Mouse (Mus musculus): ENCODE measurements at regions not wholly inside any gene's neighbourhood (a gene's known extent, or its start where the extent isn't known, plus 50 kb on each side); places are given as distances from the start of the nearest gene placed in this dataset.

- Histone ChIP-seq H3K9ac (replicated peaks) (no peak overlapping the region), H3K27me3 (no peaks in the 10 kb centered on the region), H3K27ac (replicated peaks) (no peak overlapping the region), H3K9me3 (peaks cover 5% of the 10 kb centered on the region; the same call in 1 of the 2 replicates), H3K36me3 (no peaks in the 10 kb centered on the region), H3K4me1 (no peaks in the 10 kb centered on the region), H3K4me3 (no peak overlapping the region), H3K4me2 (replicated peaks) (no peak overlapping the region)
- 80% methylated on average over 2 of the region's 2 CpGs for WGBS
- no peak for ATAC-seq (replicated peaks)
These were observed 63.5 kb upstream of the Sox9 start for GRCm38 (mm10) chr11:112718547-112718946.

- no peaks in the 10 kb centered on the region for H3K27me3 ChIP-seq
- WGBS = 91% methylated on average over 4 of the region's 4 CpGs
- ATAC-seq (replicated peaks) = no peak
These were observed 61.4 kb upstream of the Sox9 start for GRCm38 (mm10) chr11:112720652-112721051.

GRCm38 (mm10) chr11:112722936-112723335 lies 59.1 kb upstream of the Sox9 start:
- WGBS = 82% methylated on average over 4 of the region's 4 CpGs
- Histone ChIP-seq H3K4me2 (replicated peaks) (no peak overlapping the region), H3K9ac (replicated peaks) (no peak overlapping the region), H3K9me3 (peaks cover 4% of the 10 kb centered on the region; the same call in 1 of the 2 replicates), H3K36me3 (no peaks in the 10 kb centered on the region), H3K27ac (replicated peaks) (no peak overlapping the region), H3K4me3 (no peak overlapping the region), H3K4me1 (no peaks in the 10 kb centered on the region), H3K27me3 (no peaks in the 10 kb centered on the region)
- ATAC-seq (replicated peaks) = no peak

More at GRCm38 (mm10) chr11:112720652-112721051, 61.4 kb upstream of the Sox9 start:
- Histone ChIP-seq H3K4me2 (replicated peaks) (no peak overlapping the region), H3K9ac (replicated peaks) (no peak overlapping the region), H3K27ac (replicated peaks) (no peak overlapping the region), H3K4me1 (no peaks in the 10 kb centered on the region), H3K9me3 (peaks cover 5% of the 10 kb centered on the region; the same call in 1 of the 2 replicates), H3K4me3 (no peak overlapping the region), H3K36me3 (no peaks in the 10 kb centered on the region)

- no peaks in the 10 kb centered on the region; the same call in 1 of the 2 replicates for H3K4me1 ChIP-seq
- no peak overlapping the region for H3K9ac ChIP-seq (replicated peaks)
- H3K27me3 ChIP-seq = no peaks in the 10 kb centered on the region
- H3K36me3 ChIP-seq = no peaks in the 10 kb centered on the region
- H3K4me2 ChIP-seq (replicated peaks) = no peak overlapping the region
- H3K4me3 ChIP-seq = no peak overlapping the region
- ATAC-seq (replicated peaks) = no peak
- H3K9me3 ChIP-seq = no peaks in the 10 kb centered on the region
- 48% methylated on average over 15 of the region's 15 CpGs for WGBS
- H3K27ac ChIP-seq (replicated peaks) = no peak overlapping the region
These were observed 53.7 kb upstream of the Sox9 start for GRCm38 (mm10) chr11:112728154-112728952.
